Mouse (Mus musculus): ENCODE results near the gene Numbl. TPM values are rescaled to one million over a fixed set of nuclear protein-coding genes. Genes with fewer than 3 reads are reported as not detected.
A peak's percentile ranks its signal among the peaks of the same experiment; 100 is the strongest.

Numbl gene
- polyA plus RNA-seq, 1 experiment: 28.8 TPM

- TF ChIP-seq MYOD1 (IDR thresholded peaks at IDR 0.05; ENCODE audit: control insufficient read depth in 1 of 3, insufficient read length in 2 of 3, low read depth in 2 of 3): peak; percentile 86 to 97 (median 94)
- TF ChIP-seq TCF3 (IDR thresholded peaks at IDR 0.05; ENCODE audit: insufficient read length, low read depth): no peak
- TF ChIP-seq REST (IDR thresholded peaks at IDR 0.05; ENCODE audit: insufficient read depth, insufficient read length): no peak
- no peak for TF ChIP-seq POLR2A (IDR thresholded peaks at IDR 0.05; ENCODE audit: insufficient read length, low read depth)
- no peak for TF ChIP-seq E2F4 (IDR thresholded peaks at IDR 0.05; ENCODE audit: insufficient read depth)
- peak; percentile 45 for TF ChIP-seq TCF12 (IDR thresholded peaks at IDR 0.05; ENCODE audit: insufficient read depth, poor library complexity, severe bottlenecking)
- TF ChIP-seq MYOG (IDR thresholded peaks at IDR 0.05; ENCODE audit: control insufficient read depth in 1 of 3, insufficient read depth in 1 of 3, insufficient read length in 2 of 3, low read depth in 2 of 3): peak; percentile 66 to 93 (median 81)
- no peak for TF ChIP-seq POLR2AphosphoS2 (IDR thresholded peaks at IDR 0.05; ENCODE audit: insufficient read length, low read depth)
- no peak for TF ChIP-seq USF1 (IDR thresholded peaks at IDR 0.05; ENCODE audit: low read depth)
- no peak for TF ChIP-seq MAX (IDR thresholded peaks at IDR 0.05; ENCODE audit: low read depth)
- H3K4me2 ChIP-seq (ENCODE audit: low read depth): no peak overlapping the region
- H3K79me2 ChIP-seq (ENCODE audit: control insufficient read depth, insufficient read depth): no peaks in the 10 kb centered on the region
- H3ac ChIP-seq (ENCODE audit: control insufficient read depth, insufficient read length): no peak overlapping the region
- no peak overlapping the region for H3K4me3 ChIP-seq
- no peaks in the 10 kb centered on the region for H3K36me3 ChIP-seq (ENCODE audit: control insufficient read depth, insufficient read depth)
- H3K27me3 ChIP-seq (ENCODE audit: control insufficient read depth, insufficient read depth, insufficient read length): no peaks in the 10 kb centered on the region
Measured at GRCm38 (mm10) chr7:27315958-27316357, 57.7 kb downstream of the Numbl start.

- Histone ChIP-seq H3K79me2 (ENCODE audit: control insufficient read depth, insufficient read depth) (no peaks in the 10 kb centered on the region), H3K4me2 (ENCODE audit: low read depth) (no peak overlapping the region), H3K4me3 (no peak overlapping the region), H3K27me3 (ENCODE audit: control insufficient read depth, insufficient read depth, insufficient read length) (no peaks in the 10 kb centered on the region), H3K36me3 (ENCODE audit: control insufficient read depth, insufficient read depth) (no peaks in the 10 kb centered on the region), H3ac (ENCODE audit: control insufficient read depth, insufficient read length) (no peak overlapping the region)
- no peak for TF ChIP-seq POLR2AphosphoS2 (IDR thresholded peaks at IDR 0.05; ENCODE audit: insufficient read length, low read depth)
- no peak for TF ChIP-seq USF1 (IDR thresholded peaks at IDR 0.05; ENCODE audit: low read depth)
- no peak for TF ChIP-seq REST (IDR thresholded peaks at IDR 0.05; ENCODE audit: insufficient read depth, insufficient read length)
- no peak for TF ChIP-seq MAX (IDR thresholded peaks at IDR 0.05; ENCODE audit: low read depth)
- no peak for TF ChIP-seq MYOD1 (IDR thresholded peaks at IDR 0.05; ENCODE audit: control insufficient read depth in 1 of 3, insufficient read length in 2 of 3, low read depth in 2 of 3)
- TF ChIP-seq MYOG (IDR thresholded peaks at IDR 0.05; ENCODE audit: control insufficient read depth in 1 of 3, insufficient read depth in 1 of 3, insufficient read length in 2 of 3, low read depth in 2 of 3): no peak
Measured at GRCm38 (mm10) chr7:27319411-27319810, 61.2 kb downstream of the Numbl start.

GRCm38 (mm10) chr7:27322291-27322690, 64.1 kb downstream of the Numbl start:
- Histone ChIP-seq H3K4me2 (ENCODE audit: low read depth) (no peak overlapping the region), H3K79me2 (ENCODE audit: control insufficient read depth, insufficient read depth) (no peaks in the 10 kb centered on the region), H3ac (ENCODE audit: control insufficient read depth, insufficient read length) (no peak overlapping the region), H3K36me3 (ENCODE audit: control insufficient read depth, insufficient read depth) (no peaks in the 10 kb centered on the region), H3K27me3 (ENCODE audit: control insufficient read depth, insufficient read depth, insufficient read length) (no peaks in the 10 kb centered on the region), H3K4me3 (no peak overlapping the region)
- TF ChIP-seq CEBPB (IDR thresholded peaks at IDR 0.05; ENCODE audit: insufficient read depth, poor library complexity, severe bottlenecking) (no peak), SRF (IDR thresholded peaks at IDR 0.05; ENCODE audit: control insufficient read depth, insufficient read length, low read depth) (no peak), E2F4 (IDR thresholded peaks at IDR 0.05; ENCODE audit: insufficient read depth) (no peak), TCF12 (IDR thresholded peaks at IDR 0.05; ENCODE audit: insufficient read depth, poor library complexity, severe bottlenecking) (no peak), USF1 (IDR thresholded peaks at IDR 0.05; ENCODE audit: low read depth) (no peak), POLR2A (IDR thresholded peaks at IDR 0.05; ENCODE audit: insufficient read length, low read depth) (no peak), MYOD1 (IDR thresholded peaks at IDR 0.05; ENCODE audit: control insufficient read depth in 1 of 3, insufficient read length in 2 of 3, low read depth in 2 of 3) (no peak), MAX (IDR thresholded peaks at IDR 0.05; ENCODE audit: low read depth) (no peak), POLR2AphosphoS2 (IDR thresholded peaks at IDR 0.05; ENCODE audit: insufficient read length, low read depth) (no peak), REST (IDR thresholded peaks at IDR 0.05; ENCODE audit: insufficient read depth, insufficient read length) (no peak), TCF3 (IDR thresholded peaks at IDR 0.05; ENCODE audit: insufficient read length, low read depth) (no peak), MYOG (IDR thresholded peaks at IDR 0.05; ENCODE audit: control insufficient read depth in 1 of 3, insufficient read depth in 1 of 3, insufficient read length in 2 of 3, low read depth in 2 of 3) (no peak)

- Histone ChIP-seq H3K79me2 (ENCODE audit: control insufficient read depth, insufficient read depth) (no peaks in the 10 kb centered on the region), H3K36me3 (ENCODE audit: control insufficient read depth, insufficient read depth) (no peaks in the 10 kb centered on the region)
Measured at GRCm38 (mm10) chr7:27323001-27323400, 64.8 kb downstream of the Numbl start.

GRCm38 (mm10) chr7:27324161-27324560, 65.9 kb downstream of the Numbl start:
- TF ChIP-seq TCF12 (IDR thresholded peaks at IDR 0.05; ENCODE audit: insufficient read depth, poor library complexity, severe bottlenecking) (no peak), E2F4 (IDR thresholded peaks at IDR 0.05; ENCODE audit: insufficient read depth) (no peak), SRF (IDR thresholded peaks at IDR 0.05; ENCODE audit: control insufficient read depth, insufficient read length, low read depth) (no peak), TCF3 (IDR thresholded peaks at IDR 0.05; ENCODE audit: insufficient read length, low read depth) (no peak), REST (IDR thresholded peaks at IDR 0.05; ENCODE audit: insufficient read depth, insufficient read length) (no peak), MAX (IDR thresholded peaks at IDR 0.05; ENCODE audit: low read depth) (no peak), USF1 (IDR thresholded peaks at IDR 0.05; ENCODE audit: low read depth) (no peak), MYOD1 (IDR thresholded peaks at IDR 0.05; ENCODE audit: control insufficient read depth in 1 of 3, insufficient read length in 2 of 3, low read depth in 2 of 3) (no peak), MYOG (IDR thresholded peaks at IDR 0.05; ENCODE audit: control insufficient read depth in 1 of 3, insufficient read depth in 1 of 3, insufficient read length in 2 of 3, low read depth in 2 of 3) (no peak), POLR2A (IDR thresholded peaks at IDR 0.05; ENCODE audit: insufficient read length, low read depth) (no peak)
- Histone ChIP-seq H3K27me3 (ENCODE audit: control insufficient read depth, insufficient read depth, insufficient read length) (no peaks in the 10 kb centered on the region), H3K36me3 (ENCODE audit: control insufficient read depth, insufficient read depth) (no peaks in the 10 kb centered on the region), H3K4me3 (no peak overlapping the region), H3K79me2 (ENCODE audit: control insufficient read depth, insufficient read depth) (no peaks in the 10 kb centered on the region), H3ac (ENCODE audit: control insufficient read depth, insufficient read length) (no peak overlapping the region), H3K4me2 (ENCODE audit: low read depth) (no peak overlapping the region)

More at GRCm38 (mm10) chr7:27323001-27323400, 64.8 kb downstream of the Numbl start:
- no peaks in the 10 kb centered on the region for H3K27me3 ChIP-seq (ENCODE audit: control insufficient read depth, insufficient read depth, insufficient read length)
- TF ChIP-seq REST (IDR thresholded peaks at IDR 0.05; ENCODE audit: insufficient read depth, insufficient read length): no peak
- TF ChIP-seq POLR2AphosphoS2 (IDR thresholded peaks at IDR 0.05; ENCODE audit: insufficient read length, low read depth): no peak
- no peak for TF ChIP-seq USF1 (IDR thresholded peaks at IDR 0.05; ENCODE audit: low read depth)
- TF ChIP-seq SRF (IDR thresholded peaks at IDR 0.05; ENCODE audit: control insufficient read depth, insufficient read length, low read depth): no peak
- no peak overlapping the region for H3K4me3 ChIP-seq
- H3ac ChIP-seq (ENCODE audit: control insufficient read depth, insufficient read length): no peak overlapping the region
- H3K4me2 ChIP-seq (ENCODE audit: low read depth): no peak overlapping the region
